Comparison of ENCODE assay signal across 14 mouse cellular contexts in genomic region chr12:112210622-112211021, GRCm38 (mm10).
DNase-seq lines count a peak whose midpoint lies in the region; ATAC-seq and TF ChIP-seq lines count a peak whose summit lies in the region.
"Had no signal": no experiment of that assay in that cellular context is flagged by ENCODE, and none has a peak within 500 bp of the region (broad histone marks: within the 10 kb centered on the region; RNA-seq: fewer than 3 reads in every experiment).

No protein-coding gene starts in this region.

- H3K36me3 ChIP-seq in hindbrain, embryonic 10.5 days: no peaks in the 10 kb centered on the region
- no peaks in the 10 kb centered on the region for H3K36me3 ChIP-seq in hindbrain, embryonic 11.5 days (ENCODE audit: control insufficient read depth, insufficient read depth, low read length)
- no peaks in the 10 kb centered on the region for H3K36me3 ChIP-seq in limb, embryonic 14.5 days (ENCODE audit: control insufficient read depth, insufficient read depth, low read length)
- H3K36me3 ChIP-seq: embryonic facial prominence, embryonic 12.5 days; G1E had no signal

- peaks cover 60% of the 10 kb centered on the region for H3K4me1 ChIP-seq in hindbrain, embryonic 10.5 days (replicated peaks)
- H3K4me1 ChIP-seq in hindbrain, embryonic 11.5 days (replicated peaks; ENCODE audit: control insufficient read depth, insufficient read depth, low read length): peaks cover 9% of the 10 kb centered on the region; the same call in 1 of the 2 replicates
- peaks cover 20% of the 10 kb centered on the region for H3K4me1 ChIP-seq in limb, embryonic 14.5 days (ENCODE audit: control insufficient read depth, insufficient read depth, low read length)

- 0 out of 2 replicates have a peak overlapping the region, but pooled peaks have one; percentile 30 for H3K27ac ChIP-seq in hindbrain, embryonic 10.5 days
- H3K27ac ChIP-seq in hindbrain, embryonic 11.5 days (ENCODE audit: low read depth, low read length): no peak overlapping the region
- H3K27ac ChIP-seq in limb, embryonic 14.5 days (replicated peaks; ENCODE audit: low read depth, low read length): no peak overlapping the region
- H3K27ac ChIP-seq: embryonic facial prominence, embryonic 12.5 days had no signal

- H3K27me3 ChIP-seq in hindbrain, embryonic 10.5 days (ENCODE audit: insufficient read depth, poor library complexity, severe bottlenecking): peaks cover 61% of the 10 kb centered on the region
- no peaks in the 10 kb centered on the region; the same call in 1 of the 2 replicates for H3K27me3 ChIP-seq in hindbrain, embryonic 11.5 days (ENCODE audit: control insufficient read depth, insufficient read depth, low read length)
- no peaks in the 10 kb centered on the region for H3K27me3 ChIP-seq in limb, embryonic 14.5 days (ENCODE audit: control insufficient read depth, insufficient read depth, low read length)

- no peak overlapping the region for H3K4me3 ChIP-seq in hindbrain, embryonic 10.5 days
- no peak overlapping the region for H3K4me3 ChIP-seq in hindbrain, embryonic 11.5 days (ENCODE audit: low read depth, low read length)
- no peak overlapping the region for H3K4me3 ChIP-seq in limb, embryonic 14.5 days (replicated peaks; ENCODE audit: low read length)
- H3K4me3 ChIP-seq: embryonic facial prominence, embryonic 12.5 days; myocyte had no signal

- no peak for TF ChIP-seq POLR2A in brain, embryonic 14.5 days (IDR thresholded peaks at IDR 0.05; ENCODE audit: borderline replicate concordance, extremely low read depth, insufficient read depth, insufficient read length, poor library complexity, severe bottlenecking)
- TF ChIP-seq POLR2A in limb, embryonic 14.5 days (IDR thresholded peaks at IDR 0.05; ENCODE audit: borderline replicate concordance, extremely low read depth, insufficient read depth, insufficient read length): no peak

- 61% methylated on average over 13 of the region's 13 CpGs for WGBS in hindbrain, embryonic 10.5 days
- WGBS in hindbrain, embryonic 11.5 days: 62% methylated on average over 9 of the region's 13 CpGs
- WGBS in limb, embryonic 14.5 days: 12% methylated on average over 9 of the region's 13 CpGs

- no peak overlapping the region for H3K9ac ChIP-seq in hindbrain, embryonic 11.5 days (ENCODE audit: low read depth, low read length)
- H3K9ac ChIP-seq in limb, embryonic 14.5 days (ENCODE audit: low read depth, low read length, severe bottlenecking): no peak overlapping the region
- H3K9ac ChIP-seq: embryonic facial prominence, embryonic 12.5 days had no signal

- no peak for TF ChIP-seq CTCF in brain, embryonic 14.5 days (IDR thresholded peaks at IDR 0.05; ENCODE audit: borderline replicate concordance, extremely low read depth, insufficient read depth, insufficient read length)

- no peaks in the 10 kb centered on the region for H3K9me3 ChIP-seq in hindbrain, embryonic 10.5 days
- H3K9me3 ChIP-seq in hindbrain, embryonic 11.5 days (ENCODE audit: control insufficient read depth, low read length): no peaks in the 10 kb centered on the region
- H3K9me3 ChIP-seq in limb, embryonic 14.5 days (ENCODE audit: control insufficient read depth, low read length): no peaks in the 10 kb centered on the region
- H3K9me3 ChIP-seq: embryonic facial prominence, embryonic 12.5 days; G1E had no signal

- no peak overlapping the region for H3K4me2 ChIP-seq in hindbrain, embryonic 11.5 days (replicated peaks; ENCODE audit: low read depth, low read length)
- no peak overlapping the region for H3K4me2 ChIP-seq in limb, embryonic 14.5 days (replicated peaks; ENCODE audit: low read depth, low read length, severe bottlenecking)
- H3K4me2 ChIP-seq: embryonic facial prominence, embryonic 12.5 days had no signal

- no peak for ATAC-seq in hindbrain, embryonic 11.5 days (ENCODE audit: low FRiP score)
- ATAC-seq in limb, embryonic 14.5 days (ENCODE audit: low FRiP score, low read depth): peak; percentile 90

- DNase-seq in hindbrain, embryonic 10.5 days (ENCODE audit: low spot score): no peak
- no peak for DNase-seq in hindbrain, embryonic 11.5 days (ENCODE audit: low spot score)
- peak; percentile 93 for DNase-seq in brain, embryonic 14.5 days (ENCODE audit: low read depth)
- DNase-seq in forelimb bud, embryonic 11.5 days (ENCODE audit: low read depth, low spot score): peak; percentile 51
- peak; percentile 83 for DNase-seq in limb, embryonic 14.5 days (ENCODE audit: low spot score)
- DNase-seq in kidney, postnatal 36 days: no peak
- DNase-seq in urinary bladder, postnatal 14 days (ENCODE audit: low spot score): no peak
- no peak for DNase-seq in left cerebral cortex, adult 8-10 months (ENCODE audit: low spot score in 2 of 2)
- DNase-seq: cerebellum, adult 11-12 months; lung, postnatal 4 days; thymus, postnatal 4 days had no signal

Comparison
In these comparisons a context has a peak if more than half of its experiments do, and no peak if none do; other contexts are left out.
1. DNase-seq: peak in brain, embryonic 14.5 days (single experiment), forelimb bud, embryonic 11.5 days (single experiment) and limb, embryonic 14.5 days (single experiment); none in hindbrain, embryonic 10.5 days (single experiment), hindbrain, embryonic 11.5 days (single experiment), kidney, postnatal 36 days (0 of 2), urinary bladder, postnatal 14 days (single experiment) and left cerebral cortex, adult 8-10 months (0 of 2).